Mouse (Mus musculus) retina, postnatal 7 days (tissue): ENCODE measurements around the gene Ankrd50.

ENCODE experiments used
- DNase-seq: peaks from one replicate; pipeline ENCODE4 v3.0.0-alpha.2; 2012; ENCODE audit warnings: low read depth, low spot score

Ankrd50 gene

GRCm38 (mm10) chr3:38484191-38485106, at the start of gene Ankrd50:
Ankrd50 (minus strand) TSS chr3:38484844.
- DNase-seq, result peak; percentile 95

- no peak for DNase-seq
Observed at GRCm38 (mm10) chr3:38534245-38534644, 49.6 kb upstream of the Ankrd50 start.

GRCm38 (mm10) chr3:38520426-38520825, 35.8 kb upstream of the Ankrd50 start:
- no peak for DNase-seq

GRCm38 (mm10) chr3:38519971-38520370, 35.3 kb upstream of the Ankrd50 start:
- DNase-seq, result no peak

- DNase-seq, result no peak
Observed at GRCm38 (mm10) chr3:38503606-38504005, 19.0 kb upstream of the Ankrd50 start.

GRCm38 (mm10) chr3:38502156-38502555, 17.5 kb upstream of the Ankrd50 start:
- no peak for DNase-seq

GRCm38 (mm10) chr3:38501739-38502138, 17.1 kb upstream of the Ankrd50 start:
- no peak for DNase-seq

DNA sequence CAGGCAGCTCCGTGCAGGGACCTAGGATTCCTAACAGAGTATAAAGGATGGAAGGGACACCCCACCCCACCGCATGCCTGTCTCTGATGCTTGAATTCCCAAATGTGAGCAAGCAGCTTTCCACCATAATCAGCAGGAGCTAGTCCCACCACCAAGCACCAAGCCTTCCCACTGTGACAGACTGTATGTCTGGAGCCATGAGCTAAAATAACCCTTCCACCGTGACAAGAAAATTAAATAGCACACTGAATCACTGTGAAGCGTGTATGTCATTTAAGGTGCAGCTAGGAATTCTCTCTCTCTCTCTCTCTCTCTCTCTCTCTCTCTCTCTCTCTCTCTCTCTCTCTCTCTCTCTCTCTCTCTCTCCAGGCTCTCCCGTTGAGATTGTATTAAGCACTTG, 16.7 kb upstream of the Ankrd50 start:
- DNase-seq, result no peak

GRCm38 (mm10) chr3:38498561-38498960, 13.9 kb upstream of the Ankrd50 start:
- no peak for DNase-seq

- DNase-seq, result no peak
Observed at GRCm38 (mm10) chr3:38496795-38497385, 12.2 kb upstream of the Ankrd50 start.

GRCm38 (mm10) chr3:38491702-38492101, 7.1 kb upstream of the Ankrd50 start:
- no peak for DNase-seq

DNA sequence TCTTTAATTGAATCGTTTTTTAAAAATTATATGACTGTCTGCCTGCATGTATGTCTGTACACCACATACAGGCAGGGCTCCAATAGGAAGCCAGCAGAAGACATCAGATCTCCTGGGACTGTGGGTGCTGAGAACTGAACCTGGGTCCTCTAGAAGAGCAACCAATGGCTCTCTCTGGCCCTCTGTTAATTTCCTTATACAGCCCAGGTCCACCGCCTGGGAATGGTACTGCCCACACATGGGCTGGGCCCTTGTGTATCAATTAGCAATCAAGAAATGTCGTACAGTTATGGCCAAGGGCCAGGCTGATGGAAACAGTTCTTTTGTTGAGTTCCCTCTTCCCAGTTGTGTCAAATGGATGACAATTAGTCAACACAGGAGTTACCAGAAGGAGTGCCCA, 6.6 kb upstream of the Ankrd50 start:
- DNase-seq, result no peak

DNA sequence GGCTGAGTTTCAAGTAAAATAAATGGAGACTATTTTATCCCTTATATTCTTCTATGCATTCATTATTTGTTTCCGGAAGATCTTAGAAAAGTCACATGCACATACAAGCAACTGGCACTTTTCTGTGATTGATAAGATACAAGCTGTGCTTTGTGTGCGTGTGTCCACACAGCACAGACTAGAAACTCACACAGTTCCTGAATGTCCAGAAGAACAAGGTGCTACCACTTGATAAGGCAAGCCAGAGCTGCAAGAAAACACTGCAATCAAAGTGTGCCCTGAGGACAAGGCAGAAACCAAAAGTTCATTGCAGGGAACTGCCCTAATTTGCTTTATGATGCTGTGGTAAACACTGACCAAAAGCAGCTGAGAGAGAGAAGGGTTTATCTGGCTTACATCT, 6.1 kb upstream of the Ankrd50 start:
- no peak for DNase-seq

GRCm38 (mm10) chr3:38485107-38485545, 482 bp upstream of the Ankrd50 start:
- no peak for DNase-seq

GRCm38 (mm10) chr3:38483551-38483950, 1.1 kb downstream of the Ankrd50 start:
- DNase-seq, result no peak

GRCm38 (mm10) chr3:38482749-38483148, 1.9 kb downstream of the Ankrd50 start:
- DNase-seq, result no peak

DNA sequence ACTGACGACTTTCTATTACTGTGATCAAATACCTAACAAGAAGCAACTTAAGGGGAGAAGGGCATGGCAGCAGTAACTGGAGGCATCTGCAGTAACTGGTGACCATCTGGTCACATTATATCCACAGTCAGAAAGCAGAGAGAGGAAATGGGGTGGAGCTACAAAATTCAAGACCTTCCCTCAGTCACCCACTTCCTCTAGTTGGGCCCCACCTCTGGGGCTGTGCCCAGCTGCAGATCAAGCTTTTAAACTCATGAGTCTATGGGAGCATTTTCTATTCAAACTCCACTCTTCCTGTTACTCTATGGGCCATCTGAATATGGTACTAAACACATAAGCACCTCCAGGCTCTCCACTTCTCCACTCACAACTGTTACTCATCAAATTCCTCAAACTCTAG, 3.5 kb downstream of the Ankrd50 start:
- DNase-seq, result no peak

DNA sequence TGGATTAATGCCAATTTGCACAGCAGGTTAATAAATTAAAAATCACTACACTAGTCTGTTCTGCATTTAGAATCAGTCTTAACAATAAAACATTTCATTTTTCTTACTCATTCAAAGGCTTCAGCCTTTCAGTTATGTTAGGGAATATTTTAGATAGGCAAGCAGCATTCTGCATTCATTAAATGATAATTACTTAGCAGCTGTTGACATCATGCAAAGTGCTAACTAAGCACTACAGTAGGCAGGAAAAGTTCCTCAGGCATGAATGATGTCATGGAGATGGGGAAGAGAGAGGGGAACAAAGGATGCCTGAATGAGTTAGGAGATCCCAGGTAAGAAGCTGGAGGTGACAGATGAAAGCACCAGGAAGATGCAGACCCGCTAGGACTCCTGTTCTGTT, 6.7 kb downstream of the Ankrd50 start:
- DNase-seq, result no peak

- DNase-seq, result no peak
Observed at GRCm38 (mm10) chr3:38475587-38475986, 9.1 kb downstream of the Ankrd50 start.

DNA sequence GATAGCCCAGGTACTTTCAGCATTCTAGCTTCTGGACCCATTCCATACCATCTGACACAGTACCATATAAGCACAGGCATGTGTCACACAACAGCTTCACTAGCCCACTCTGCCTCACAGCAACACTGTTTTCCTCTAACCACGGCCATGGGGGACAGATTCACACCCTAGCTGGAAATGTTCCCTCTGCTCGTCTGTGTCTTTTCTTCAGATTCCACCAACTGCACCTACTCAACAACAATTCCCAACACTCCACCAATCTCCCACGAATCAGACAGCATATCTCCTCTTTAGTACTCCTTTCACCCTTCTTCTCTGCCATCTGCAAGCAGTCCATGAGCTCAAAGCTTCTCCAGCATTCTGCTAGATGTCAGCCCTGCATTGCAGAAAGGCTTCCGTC, 11.5 kb downstream of the Ankrd50 start:
- DNase-seq, result no peak

DNA sequence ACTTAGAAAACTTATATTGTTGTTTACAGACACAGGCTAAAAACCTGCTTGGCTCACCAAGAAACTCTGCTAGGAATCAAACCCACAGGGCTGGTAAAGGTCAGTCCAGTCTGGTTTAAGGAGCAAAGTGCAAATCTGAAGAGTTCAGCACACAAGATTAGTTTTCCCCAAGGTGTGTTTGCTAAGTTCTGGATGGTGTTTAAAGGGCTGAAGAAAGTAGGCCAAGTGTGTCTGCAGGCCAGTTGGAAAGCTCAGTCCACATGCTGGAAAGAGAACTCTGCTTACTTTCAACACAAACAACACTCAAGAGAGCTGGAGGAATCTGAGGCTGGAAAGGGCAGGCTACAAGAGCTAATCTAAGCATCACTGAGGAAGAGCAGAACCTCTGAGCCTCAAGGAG, 13.1 kb downstream of the Ankrd50 start:
- DNase-seq, result no peak

GRCm38 (mm10) chr3:38468131-38468530, 16.5 kb downstream of the Ankrd50 start:
- DNase-seq, result no peak

GRCm38 (mm10) chr3:38466880-38467405, 17.7 kb downstream of the Ankrd50 start:
- DNase-seq, result no peak
